ENCODE assay signal across 20 mouse cellular contexts in the genomic region with DNA sequence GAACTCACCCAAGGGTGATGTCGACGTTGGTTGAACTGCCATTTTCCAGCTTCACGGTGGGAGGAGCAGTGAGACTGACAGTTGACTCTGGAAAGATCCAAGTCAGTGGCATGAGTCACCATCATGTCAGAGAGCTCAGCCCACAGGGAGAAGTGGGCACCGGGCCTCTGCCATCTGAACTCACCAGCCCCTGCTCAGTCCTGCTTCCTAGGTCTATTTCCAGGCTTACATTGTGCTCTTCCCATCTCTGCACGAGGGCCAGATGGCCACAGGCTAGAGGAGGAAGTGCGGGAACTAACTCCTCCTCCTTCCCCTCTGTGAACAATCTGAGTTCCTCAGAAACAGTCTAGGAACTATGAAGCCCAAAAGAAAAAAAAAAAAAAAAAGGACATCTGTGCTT. TPM values are rescaled to one million over a fixed set of nuclear protein-coding genes. Genes with fewer than 3 reads are reported as not detected.
DNase-seq lines count a peak whose midpoint lies in the region; ATAC-seq and TF ChIP-seq lines count a peak whose summit lies in the region.
"Had no signal": no experiment of that assay in that cellular context is flagged by ENCODE, and none has a peak within 500 bp of the region (broad histone marks: within the 10 kb centered on the region; RNA-seq: fewer than 3 reads in every experiment).

No protein-coding gene starts in this region.

- DNase-seq in adrenal gland, adult 2 months: peak; percentile 51
- no peak for DNase-seq in adrenal gland, postnatal 10 days
- DNase-seq in 3134 (ENCODE audit: extremely low read depth, insufficient read length, low spot score): peak; percentile 67
- peak; percentile 91 for DNase-seq in brain, adult 2 months (ENCODE audit: low read depth, low spot score)
- DNase-seq in gastrocnemius, adult 2 months: no peak
- DNase-seq in layer of hippocampus, postnatal 25 days (ENCODE audit: extremely low spot score in 1 of 2, low spot score in 1 of 2): no peak
- DNase-seq in heart, postnatal 4 days: no peak
- DNase-seq: B cell, adult 2 months; gastrocnemius, postnatal 10 days; kidney, adult 9 months; lung, embryonic 14.5 days; right cerebral cortex, postnatal 4 days had no signal

- H3K4me3 ChIP-seq in gastrocnemius, adult 2 months: no peak overlapping the region
- H3K4me3 ChIP-seq: forebrain, embryonic 10.5 days; heart, embryonic 15.5 days; hindbrain, embryonic 15.5 days; limb, embryonic 13.5 days; midbrain, embryonic 15.5 days; neural tube, embryonic 15.5 days; stomach, embryonic 15.5 days had no signal

- H3K27ac ChIP-seq in gastrocnemius, adult 2 months: no peak overlapping the region
- H3K27ac ChIP-seq: forebrain, embryonic 10.5 days; heart, embryonic 15.5 days; hindbrain, embryonic 15.5 days; limb, embryonic 13.5 days; midbrain, embryonic 15.5 days; neural tube, embryonic 15.5 days; stomach, embryonic 15.5 days had no signal

- ATAC-seq in common myeloid progenitor, adult 5-6 weeks (replicated peaks; ENCODE audit: low read depth, poor library complexity, severe bottlenecking): peak; percentile 81
- ATAC-seq: midbrain, embryonic 15.5 days had no signal

- intact Hi-C loops in gastrocnemius, adult 2 months (cut with DNase I): no loop called here

- TF ChIP-seq CTCF in gastrocnemius, adult 2 months (IDR thresholded peaks at IDR 0.05): no peak

RNA-seq across cellular contexts. Expression of gene Ctns, which starts 5.8 kb away (rescaled TPM):
- total RNA-seq in adrenal gland, adult 2 months (2021): 10 to 100 TPM; 16.8 to 18.3 TPM
- 11.1 and 12.5 TPM in 2 replicates for polyA plus RNA-seq in adrenal gland, adult 2 months (2012; rRNA removed)
- 10 to 100 TPM; 14.6 to 17.1 TPM for total RNA-seq in adrenal gland, postnatal 10 days (2021)
- 6.0 and 8.8 TPM in 2 replicates for total RNA-seq in common myeloid progenitor, adult 5-6 weeks (2017)
- total RNA-seq in gastrocnemius, adult 2 months (2021): 1 to 10 TPM; 5.7 to 7.8 TPM
- total RNA-seq in layer of hippocampus, postnatal 25 days (2021): 10 to 100 TPM; 16.5 to 23.0 TPM
- 1 to 10 TPM; 8.4 to 8.7 TPM for total RNA-seq in heart, postnatal 4 days (2021)

RNA-seq across cellular contexts. Expression of gene Shpk, which starts 6.2 kb away (rescaled TPM):
- 10 to 100 TPM in 1 of 2 experiments, 1 to 10 TPM in 1; 8.8 to 12.4 TPM for total RNA-seq in adrenal gland, adult 2 months (2021)
- polyA plus RNA-seq in adrenal gland, adult 2 months (2012; rRNA removed): 10.0 and 10.9 TPM in 2 replicates
- 1 to 10 TPM; 9.4 to 9.6 TPM for total RNA-seq in adrenal gland, postnatal 10 days (2021)
- total RNA-seq in common myeloid progenitor, adult 5-6 weeks (2017): 1.4 and 3.2 TPM in 2 replicates
- under 1 TPM; 0.50 to 0.66 TPM for total RNA-seq in gastrocnemius, adult 2 months (2021)
- 1 to 10 TPM; 3.0 to 4.1 TPM for total RNA-seq in layer of hippocampus, postnatal 25 days (2021)
- total RNA-seq in heart, postnatal 4 days (2021): 1 to 10 TPM in 1 of 2 experiments, under 1 TPM in 1; 0.95 to 1.1 TPM

RNA-seq across cellular contexts. Expression of gene Tax1bp3, which starts 16.2 kb away (rescaled TPM):
- 10 to 100 TPM; 71.0 to 87.8 TPM for total RNA-seq in adrenal gland, adult 2 months (2021)
- polyA plus RNA-seq in adrenal gland, adult 2 months (2012; rRNA removed): 71.0 and 77.0 TPM in 2 replicates
- total RNA-seq in adrenal gland, postnatal 10 days (2021): 10 to 100 TPM; 72.5 TPM
- 7.7 and 11.4 TPM in 2 replicates for total RNA-seq in common myeloid progenitor, adult 5-6 weeks (2017)
- 10 to 100 TPM in 1 of 2 experiments, 1 to 10 TPM in 1; 6.5 to 13.9 TPM for total RNA-seq in gastrocnemius, adult 2 months (2021)
- 10 to 100 TPM; 11.6 to 13.3 TPM for total RNA-seq in layer of hippocampus, postnatal 25 days (2021)
- 100 to 1,000 TPM; 109 to 112 TPM for total RNA-seq in heart, postnatal 4 days (2021)

RNA-seq across cellular contexts. Expression of gene Emc6, which starts 16.2 kb away (rescaled TPM):
- 10 to 100 TPM; 86.1 to 88.7 TPM for total RNA-seq in adrenal gland, adult 2 months (2021)
- 91.0 and 117 TPM in 2 replicates for polyA plus RNA-seq in adrenal gland, adult 2 months (2012; rRNA removed)
- 100 to 1,000 TPM; 121 to 122 TPM for total RNA-seq in adrenal gland, postnatal 10 days (2021)
- total RNA-seq in common myeloid progenitor, adult 5-6 weeks (2017): 46.6 and 48.2 TPM in 2 replicates
- total RNA-seq in gastrocnemius, adult 2 months (2021): 10 to 100 TPM; 82.6 to 93.4 TPM
- total RNA-seq in layer of hippocampus, postnatal 25 days (2021): 10 to 100 TPM; 51.3 to 65.6 TPM
- 10 to 100 TPM; 66.3 to 67.9 TPM for total RNA-seq in heart, postnatal 4 days (2021)

RNA-seq across cellular contexts. Expression of gene P2rx5, which starts 32.8 kb away (rescaled TPM):
- total RNA-seq in adrenal gland, adult 2 months (2021): 10 to 100 TPM in 1 of 2 experiments, 1 to 10 TPM in 1; 4.4 to 10.9 TPM
- 2.3 and 2.9 TPM in 2 replicates for polyA plus RNA-seq in adrenal gland, adult 2 months (2012; rRNA removed)
- total RNA-seq in adrenal gland, postnatal 10 days (2021): 10 to 100 TPM; 14.8 to 26.1 TPM
- total RNA-seq in common myeloid progenitor, adult 5-6 weeks (2017): not detected in 2 replicates
- total RNA-seq in gastrocnemius, adult 2 months (2021): 10 to 100 TPM in 1 of 2 experiments, 1 to 10 TPM in 1; 7.0 to 12.9 TPM
- 1 to 10 TPM; 2.5 to 2.6 TPM for total RNA-seq in layer of hippocampus, postnatal 25 days (2021)
- total RNA-seq in heart, postnatal 4 days (2021): 1 to 10 TPM; 3.9 to 5.0 TPM

Comparison
In these comparisons a context has a peak if more than half of its experiments do, and no peak if none do; other contexts are left out.
1. DNase-seq: peak in adrenal gland, adult 2 months (single experiment), 3134 (single experiment) and brain, adult 2 months (single experiment); none in adrenal gland, postnatal 10 days (single experiment), gastrocnemius, adult 2 months (single experiment), layer of hippocampus, postnatal 25 days (0 of 2) and heart, postnatal 4 days (single experiment).